Mouse (Mus musculus): ENCODE data around the gene Mknk1. TPM values are rescaled to one million over a fixed set of nuclear protein-coding genes. Genes with fewer than 3 reads are reported as not detected.

Mknk1 gene
- polyA plus RNA-seq, 1 experiment from 2014 or later, result 26.3 TPM

DNA sequence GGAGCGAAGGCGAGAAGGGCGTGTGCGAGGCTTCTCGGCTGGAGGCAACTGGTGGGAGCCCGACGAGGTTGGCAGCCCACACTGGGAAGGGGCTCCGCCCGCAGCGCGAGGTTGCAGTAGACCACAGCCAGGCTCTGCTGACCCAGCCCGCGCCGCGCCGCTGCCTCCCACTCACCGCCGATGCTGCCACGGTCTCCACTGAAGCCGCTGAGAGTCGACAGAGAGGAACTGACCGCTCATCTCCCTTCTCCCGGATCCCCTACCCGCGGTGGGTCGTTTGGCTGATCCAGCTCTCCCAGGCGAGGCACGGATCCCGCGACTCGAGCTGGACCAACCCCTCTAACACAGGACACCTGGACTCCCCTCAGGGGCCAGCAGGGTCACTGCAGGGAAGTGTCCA lies 51.6 kb downstream of the Mknk1 start, which contains the start of gene 6430628N08Rik:
Gene 6430628N08Rik (plus strand): TSS at position 113 of the 400 bp plus-strand sequence.
- peaks cover 4% of the 10 kb centered on the region for H3K27me3 ChIP-seq
- ATAC-seq (peak; percentile 35), DNase-seq (ENCODE audit: low read depth, low spot score) (no peak)
- POLR2A ChIA-PET, result no interaction called here
- in situ Hi-C loops (cut with MboI; ENCODE audit: low pct_unique_long_range_greater_than_20kb), result no loop called here
- CTCF ChIA-PET, result no interaction called here
- TF ChIP-seq CTCF (IDR thresholded peaks at IDR 0.05), result no peak

DNA sequence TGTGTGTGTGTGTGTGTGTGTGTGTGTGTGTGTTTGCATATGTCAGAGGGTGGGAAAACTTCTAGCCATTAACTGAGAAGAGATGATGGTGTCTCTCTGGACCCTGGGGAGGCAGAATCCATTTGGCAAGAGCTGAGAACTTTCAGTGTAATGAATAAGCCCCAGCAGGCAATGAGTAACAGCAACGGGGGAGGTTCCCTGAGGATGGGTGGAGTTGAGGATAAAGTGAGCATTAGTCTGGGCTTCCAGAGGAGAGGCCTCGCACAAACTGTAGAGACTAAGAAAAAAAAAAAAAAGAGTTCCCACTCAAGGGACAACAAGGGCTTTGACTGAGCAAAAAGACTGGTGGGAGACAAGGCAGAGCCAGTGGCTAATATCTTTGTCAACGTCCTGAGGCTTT lies 55.3 kb downstream of the Mknk1 start:
- in situ Hi-C loops (cut with MboI; ENCODE audit: low pct_unique_long_range_greater_than_20kb), result no loop called here
- no peak for TF ChIP-seq CTCF (IDR thresholded peaks at IDR 0.05)
- no peak for ATAC-seq
- DNase-seq (ENCODE audit: low read depth, low spot score), result no peak
- peaks cover 15% of the 10 kb centered on the region for H3K27me3 ChIP-seq
- POLR2A ChIA-PET, result no interaction called here
- CTCF ChIA-PET, result no interaction called here

DNA sequence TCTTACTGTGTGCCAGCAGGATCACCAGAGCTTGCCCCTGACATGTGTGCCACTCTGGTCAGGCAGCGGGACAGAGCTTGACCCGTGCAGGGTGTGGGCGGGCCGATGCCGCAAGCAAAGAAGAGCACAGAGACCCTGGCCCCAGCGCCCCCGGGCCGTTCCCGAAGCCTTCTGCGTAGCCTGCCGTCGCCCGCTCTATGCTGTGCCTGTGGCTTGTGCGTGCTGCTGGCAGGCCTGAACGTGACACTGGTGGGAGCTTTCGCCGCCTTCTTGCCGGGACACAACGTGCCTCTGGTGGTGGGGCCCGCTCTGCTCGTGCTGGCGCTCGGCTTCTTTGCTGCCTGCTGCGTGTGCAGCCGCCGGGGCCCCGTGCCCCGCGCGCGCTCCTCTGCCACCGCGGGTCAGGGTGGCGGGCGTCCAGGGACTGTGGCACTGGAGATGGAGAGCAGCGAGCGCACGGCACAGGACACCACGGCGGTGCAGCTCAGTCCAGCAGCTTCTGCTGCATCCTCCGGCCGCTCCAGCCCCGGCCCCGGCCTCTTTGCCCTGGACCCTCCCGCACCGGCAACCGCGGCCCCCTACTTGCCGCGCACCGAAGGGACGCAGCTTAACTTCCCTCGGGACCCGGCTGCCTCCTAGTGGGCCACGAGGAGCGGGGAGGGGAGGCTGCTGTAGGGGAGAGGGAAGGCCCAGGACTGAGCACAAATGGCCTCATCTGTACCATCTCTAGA lies 59.1 kb downstream of the Mknk1 start:
- peaks cover 22% of the 10 kb centered on the region for H3K27me3 ChIP-seq
- ChIA-PET CTCF (interaction anchor here (1.1 kb wide), 1 partner anchor 11 kb away, joined by 3 read pairs; no protein-coding TSS in a partner anchor), POLR2A (no interaction called here)
- no peak for TF ChIP-seq CTCF (IDR thresholded peaks at IDR 0.05)
- ATAC-seq (no peak), DNase-seq (ENCODE audit: low read depth, low spot score) (no peak)
- in situ Hi-C loops (cut with MboI; ENCODE audit: low pct_unique_long_range_greater_than_20kb), result no loop called here

DNA sequence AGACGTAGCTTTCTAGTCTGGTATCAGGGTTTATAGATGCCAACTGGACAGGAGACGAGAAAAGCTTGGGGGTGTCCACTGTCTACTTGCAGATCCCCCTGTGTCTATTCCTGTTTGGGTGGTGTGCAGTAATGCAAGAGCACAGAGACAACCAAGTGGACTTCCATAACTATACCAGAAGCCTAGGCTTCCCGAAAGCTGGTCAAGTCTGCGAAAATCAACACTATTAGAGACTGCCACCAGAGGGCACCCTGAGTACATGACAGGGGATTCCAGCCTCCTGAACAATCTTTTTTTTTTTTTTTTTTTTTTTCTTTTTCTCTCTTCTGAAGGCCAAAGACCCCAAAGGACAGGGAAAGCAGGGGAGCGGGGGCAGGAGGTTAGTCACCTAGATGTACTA lies 63.8 kb downstream of the Mknk1 start:
- DNase-seq (ENCODE audit: low read depth, low spot score) (no peak), ATAC-seq (no peak)
- peaks cover 18% of the 10 kb centered on the region for H3K27me3 ChIP-seq
- ChIA-PET POLR2A (no interaction called here), CTCF (interaction anchor here (0.7 to 2.6 kb wide), 9 partner anchors 14 to 1581 kb away, joined by 3 to 14 read pairs (median 4); no protein-coding TSS in a partner anchor)
- in situ Hi-C loops (cut with MboI; ENCODE audit: low pct_unique_long_range_greater_than_20kb), result loop anchor here (5.0 kb wide), 1 partner anchor 79 kb away; no protein-coding TSS in a partner anchor
- peak; percentile 68 for TF ChIP-seq CTCF (IDR thresholded peaks at IDR 0.05)

DNA sequence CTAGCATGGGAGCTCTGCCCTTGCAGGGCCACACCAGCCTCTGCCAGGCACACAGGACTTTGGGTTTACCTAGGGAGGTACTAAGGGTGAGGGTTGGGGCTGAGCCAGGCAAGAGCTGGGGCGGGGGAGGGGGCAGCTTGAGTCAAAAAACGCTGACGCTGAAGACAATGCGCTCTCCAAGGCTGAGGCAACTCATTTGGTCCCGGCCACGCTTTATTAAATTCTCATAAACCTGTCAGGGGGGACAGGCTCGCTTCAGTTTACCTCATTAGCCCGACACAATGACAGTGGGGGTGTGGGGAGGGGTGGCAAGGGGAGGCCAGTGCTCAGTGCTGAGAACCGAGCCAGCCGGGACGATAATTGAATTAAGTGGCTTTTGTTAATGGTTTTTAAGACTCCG lies 65.4 kb downstream of the Mknk1 start:
- TF ChIP-seq CTCF (IDR thresholded peaks at IDR 0.05), result no peak
- peaks cover 17% of the 10 kb centered on the region for H3K27me3 ChIP-seq
- ChIA-PET POLR2A (interaction anchor here (1.5 kb wide), 1 partner anchor 50 kb away, joined by 4 read pairs; no protein-coding TSS in a partner anchor), CTCF (interaction anchor here (1.9 kb wide), 1 partner anchor 80 kb away, joined by 8 read pairs; no protein-coding TSS in a partner anchor)
- in situ Hi-C loops (cut with MboI; ENCODE audit: low pct_unique_long_range_greater_than_20kb), result loop anchor here (5.0 kb wide), 1 partner anchor 78 kb away; no protein-coding TSS in a partner anchor
- no peak for DNase-seq (ENCODE audit: low read depth, low spot score)
- ATAC-seq, result no peak

DNA sequence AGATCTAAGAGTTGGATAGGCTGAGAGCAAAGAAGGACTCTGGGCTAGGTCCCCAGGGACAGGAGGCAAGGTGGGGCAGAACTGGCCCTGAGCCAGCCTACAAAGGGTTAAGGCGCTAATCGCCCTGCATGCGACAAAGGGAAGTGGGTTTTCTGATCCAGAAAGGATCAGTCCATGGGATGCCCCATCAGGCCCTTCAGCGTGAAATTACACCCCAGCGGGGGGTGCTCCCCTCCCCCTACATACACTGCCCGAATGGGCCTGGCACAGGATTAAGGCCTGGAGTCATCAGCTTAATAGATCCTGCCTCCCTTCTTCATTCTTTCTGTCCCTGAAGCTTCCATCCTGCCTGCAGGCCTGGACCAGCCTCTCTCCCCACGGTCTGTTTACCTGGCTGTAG lies 66.7 kb downstream of the Mknk1 start:
- ATAC-seq, result no peak
- CTCF ChIA-PET, result no interaction called here
- POLR2A ChIA-PET, result no interaction called here
- H3K27me3 ChIP-seq, result peaks cover 14% of the 10 kb centered on the region
- in situ Hi-C loops (cut with MboI; ENCODE audit: low pct_unique_long_range_greater_than_20kb), result loop anchor here (5.0 kb wide), 1 partner anchor 47 kb away; no protein-coding TSS in a partner anchor
- no peak for DNase-seq (ENCODE audit: low read depth, low spot score)
- no peak for TF ChIP-seq CTCF (IDR thresholded peaks at IDR 0.05)

DNA sequence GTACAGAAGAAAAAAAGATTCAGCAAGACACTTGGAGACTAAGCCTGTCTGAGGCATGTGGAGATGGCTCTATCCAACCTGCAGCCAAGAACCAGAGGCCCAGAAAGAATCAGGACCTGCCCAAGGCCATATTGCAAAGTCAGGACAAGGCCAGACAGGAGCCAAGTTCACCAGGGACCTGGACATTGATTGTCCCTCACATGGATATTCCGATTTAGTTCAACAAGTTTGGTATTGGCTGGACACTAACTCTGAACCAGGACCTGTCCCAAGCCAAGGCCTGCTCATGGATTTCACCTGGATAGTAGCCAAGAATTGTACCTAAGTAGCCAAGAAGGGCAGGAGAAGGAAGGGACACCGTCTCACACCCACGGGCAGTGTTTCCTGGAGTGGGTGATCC lies 67.8 kb downstream of the Mknk1 start:
- no peak for TF ChIP-seq CTCF (IDR thresholded peaks at IDR 0.05)
- ATAC-seq (no peak), DNase-seq (ENCODE audit: low read depth, low spot score) (no peak)
- ChIA-PET POLR2A (no interaction called here), CTCF (no interaction called here)
- in situ Hi-C loops (cut with MboI; ENCODE audit: low pct_unique_long_range_greater_than_20kb), result loop anchor here (5.0 kb wide), 1 partner anchor 46 kb away; no protein-coding TSS in a partner anchor
- peaks cover 11% of the 10 kb centered on the region for H3K27me3 ChIP-seq

DNA sequence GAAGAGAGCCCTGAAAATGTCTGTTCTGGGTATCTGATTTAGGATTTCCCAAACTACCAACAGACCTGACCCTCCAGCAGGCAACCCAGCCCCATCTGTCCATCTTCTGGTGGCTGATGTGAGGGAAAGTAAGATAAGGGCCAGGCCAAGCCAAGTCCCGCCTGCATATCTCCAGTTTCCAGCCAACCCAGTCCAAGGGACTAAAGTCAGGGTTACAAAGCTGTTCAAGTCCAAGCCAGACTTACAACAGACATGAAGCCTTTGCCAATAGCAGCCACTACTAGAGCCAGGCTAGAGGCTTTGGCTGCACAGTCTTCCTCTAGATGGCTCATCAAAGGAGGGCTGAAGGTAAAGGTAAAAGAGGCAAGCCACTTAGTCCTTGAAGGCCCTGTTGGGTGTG lies 69.0 kb downstream of the Mknk1 start:
- in situ Hi-C loops (cut with MboI; ENCODE audit: low pct_unique_long_range_greater_than_20kb), result loop anchor here (5.0 kb wide), 1 partner anchor 44 kb away; no protein-coding TSS in a partner anchor
- POLR2A ChIA-PET, result no interaction called here
- H3K27me3 ChIP-seq, result peaks cover 11% of the 10 kb centered on the region
- TF ChIP-seq CTCF (IDR thresholded peaks at IDR 0.05), result no peak
- DNase-seq (ENCODE audit: low read depth, low spot score) (no peak), ATAC-seq (no peak)
- CTCF ChIA-PET, result no interaction called here

DNA sequence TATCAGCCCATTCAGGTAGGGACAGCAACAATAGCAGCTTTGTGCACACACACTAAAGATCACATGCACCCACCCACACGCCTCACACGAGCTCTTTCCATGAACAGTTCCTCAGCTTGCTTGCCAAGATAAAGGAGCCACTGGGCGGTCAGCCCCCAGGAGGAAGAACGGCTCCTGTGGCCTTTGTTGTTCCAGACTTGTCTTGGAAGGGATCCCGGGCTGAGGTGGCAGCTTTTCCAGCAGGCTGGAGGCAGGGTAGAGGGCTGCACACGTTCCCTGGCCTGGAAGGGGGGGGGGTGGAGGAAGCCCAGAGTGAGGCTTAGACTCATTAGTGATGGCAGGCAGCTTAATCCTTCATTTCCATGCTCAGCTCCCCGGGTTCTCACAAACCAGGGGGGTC lies 69.6 kb downstream of the Mknk1 start:
- TF ChIP-seq CTCF (IDR thresholded peaks at IDR 0.05), result no peak
- CTCF ChIA-PET, result interaction anchor here (0.9 kb wide), 1 partner anchor 10 kb away, joined by 3 read pairs; no protein-coding TSS in a partner anchor
- DNase-seq (ENCODE audit: low read depth, low spot score), result no peak
- POLR2A ChIA-PET, result no interaction called here
- in situ Hi-C loops (cut with MboI; ENCODE audit: low pct_unique_long_range_greater_than_20kb), result loop anchor here (5.0 kb wide), 1 partner anchor 44 kb away; no protein-coding TSS in a partner anchor
- ATAC-seq, result no peak
- H3K27me3 ChIP-seq, result peaks cover 11% of the 10 kb centered on the region

DNA sequence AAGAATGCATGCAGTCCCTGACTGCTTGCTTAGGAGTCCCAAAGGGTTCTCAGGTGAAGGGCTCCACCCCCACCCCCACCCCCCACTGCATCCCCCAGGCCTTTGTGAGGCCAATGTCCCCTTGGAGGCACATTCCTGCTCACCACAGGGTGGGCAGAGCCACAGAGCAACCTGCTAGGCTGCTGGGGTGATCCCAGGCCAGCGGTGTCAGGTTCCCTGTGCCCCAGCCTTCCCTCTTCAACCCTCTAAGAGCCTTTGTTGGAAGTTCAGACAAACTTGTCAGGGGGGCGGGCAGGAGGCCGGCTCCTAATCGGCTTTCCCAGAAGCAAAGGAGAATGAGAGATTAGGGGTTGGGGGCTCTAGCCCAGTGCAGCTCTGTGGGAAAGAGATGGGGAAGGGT lies 72.6 kb downstream of the Mknk1 start:
- ChIA-PET CTCF (interaction anchor here (1.0 kb wide), 1 partner anchor 69 kb away, joined by 3 read pairs; no protein-coding TSS in a partner anchor), POLR2A (no interaction called here)
- DNase-seq (ENCODE audit: low read depth, low spot score) (no peak), ATAC-seq (no peak)
- peaks cover 11% of the 10 kb centered on the region for H3K27me3 ChIP-seq
- TF ChIP-seq CTCF (IDR thresholded peaks at IDR 0.05), result no peak
- in situ Hi-C loops (cut with MboI; ENCODE audit: low pct_unique_long_range_greater_than_20kb), result no loop called here

DNA sequence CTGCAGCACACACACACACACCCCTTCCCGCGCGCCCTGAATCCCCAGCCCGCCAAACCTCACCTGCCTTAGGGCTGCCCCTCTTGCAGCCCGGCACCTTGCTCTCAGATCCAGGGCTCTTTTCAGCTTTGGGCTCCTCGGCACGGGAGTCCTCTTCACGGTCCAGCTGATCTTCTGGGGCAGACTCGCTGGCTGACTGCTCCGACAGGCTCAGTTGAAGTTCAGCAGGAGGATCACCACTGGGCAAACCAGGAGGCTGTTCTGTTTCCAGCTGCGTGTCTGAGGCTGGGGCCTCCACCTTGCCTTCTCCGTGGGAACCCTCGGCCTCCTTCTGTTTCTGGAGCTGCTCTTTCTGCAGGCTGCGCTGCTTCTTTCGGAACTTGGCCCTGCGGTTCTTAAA lies 80.9 kb downstream of the Mknk1 start:
- TF ChIP-seq CTCF (IDR thresholded peaks at IDR 0.05), result no peak
- H3K27me3 ChIP-seq, result no peaks in the 10 kb centered on the region
- CTCF ChIA-PET, result no interaction called here
- DNase-seq (ENCODE audit: low read depth, low spot score) (no peak), ATAC-seq (no peak)
- POLR2A ChIA-PET, result no interaction called here
- in situ Hi-C loops (cut with MboI; ENCODE audit: low pct_unique_long_range_greater_than_20kb), result no loop called here

Data from Patski (cell line).